Comparison of ENCODE assay signal across 8 mouse cellular contexts in the genomic region with DNA sequence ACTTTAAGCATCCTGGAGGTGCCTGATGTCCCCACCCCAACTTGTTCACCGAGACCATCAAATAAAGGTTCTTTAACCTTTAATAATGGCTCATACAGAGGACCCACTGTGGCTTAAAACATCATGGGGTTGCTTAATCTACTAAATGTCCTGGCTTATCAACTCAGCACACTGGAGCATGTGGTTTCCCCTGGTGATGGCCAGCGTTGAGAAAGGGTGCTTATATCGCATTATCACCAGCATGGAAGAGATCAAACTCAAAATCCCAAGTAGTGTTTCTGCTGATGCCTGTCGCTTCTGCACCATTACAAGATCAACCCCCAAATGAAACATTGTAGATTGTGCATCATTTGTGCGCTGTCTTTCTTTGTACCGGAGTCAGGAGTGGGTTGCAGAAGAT. TPM values are rescaled to one million over a fixed set of nuclear protein-coding genes. Genes with fewer than 3 reads are reported as not detected.
A peak's percentile ranks its signal among the peaks of the same experiment; 100 is the strongest.
DNase-seq lines count a peak whose midpoint lies in the region; ATAC-seq and TF ChIP-seq lines count a peak whose summit lies in the region.

No protein-coding gene starts in this region.

- no peak for DNase-seq in kidney, postnatal 25 days
- DNase-seq in c-Kit-positive CD71-positive TER-119-positive erythroid progenitor cells, embryonic 14.5 days (ENCODE audit: low spot score): peak; percentile 69
- no peak for DNase-seq in hindbrain, postnatal 0 days (ENCODE audit: low spot score)
- no peak for DNase-seq in adrenal gland, adult 2 months
- no peak for DNase-seq in right cerebral cortex, postnatal 36 days (ENCODE audit: low spot score in 2 of 2)
- DNase-seq in layer of hippocampus, adult 11-12 months (ENCODE audit: low spot score): no peak

- H3K4me1 ChIP-seq in kidney, embryonic 16.5 days (ENCODE audit: insufficient read depth, low read length): peaks cover 20% of the 10 kb centered on the region; the same call in 1 of the 2 replicates
- H3K4me1 ChIP-seq in hindbrain, postnatal 0 days (ENCODE audit: insufficient read depth, low read length): 0 out of 2 replicates have a peak, but pooled peaks cover 5% of the 10 kb centered on the region
- H3K4me1 ChIP-seq in midbrain, embryonic 15.5 days: peaks cover 9% of the 10 kb centered on the region

- H3K9ac ChIP-seq in kidney, embryonic 16.5 days (replicated peaks; ENCODE audit: low read length): peak overlapping the region; percentile 93
- no peak overlapping the region for H3K9ac ChIP-seq in hindbrain, postnatal 0 days (replicated peaks; ENCODE audit: low read length)
- no peak overlapping the region for H3K9ac ChIP-seq in midbrain, embryonic 15.5 days

- H3K27me3 ChIP-seq in kidney, embryonic 16.5 days (ENCODE audit: insufficient read depth, low read length): no peaks in the 10 kb centered on the region
- no peaks in the 10 kb centered on the region; the same call in 1 of the 2 replicates for H3K27me3 ChIP-seq in hindbrain, postnatal 0 days (ENCODE audit: insufficient read depth, low read length)
- peaks cover 2% of the 10 kb centered on the region; the same call in 1 of the 2 replicates for H3K27me3 ChIP-seq in midbrain, embryonic 15.5 days (replicated peaks)

- no peaks in the 10 kb centered on the region for H3K36me3 ChIP-seq in kidney, embryonic 16.5 days (ENCODE audit: insufficient read depth, low read length)
- no peaks in the 10 kb centered on the region for H3K36me3 ChIP-seq in hindbrain, postnatal 0 days (ENCODE audit: insufficient read depth, low read length)
- H3K36me3 ChIP-seq in midbrain, embryonic 15.5 days (replicated peaks): no peaks in the 10 kb centered on the region

- H3K27ac ChIP-seq in kidney, embryonic 16.5 days (ENCODE audit: low read length): peak overlapping the region; percentile 96
- H3K27ac ChIP-seq in hindbrain, postnatal 0 days: peak overlapping the region; percentile 82
- 0 out of 2 replicates have a peak overlapping the region, but pooled peaks have one; percentile 16 for H3K27ac ChIP-seq in midbrain, embryonic 15.5 days

- WGBS in kidney, embryonic 16.5 days: 96% methylated on average over 6 of the region's 6 CpGs
- 91% methylated on average over 6 of the region's 6 CpGs for WGBS in hindbrain, postnatal 0 days
- WGBS in midbrain, embryonic 15.5 days: 94% methylated on average over 6 of the region's 6 CpGs

- no peak for ATAC-seq in kidney, embryonic 16.5 days (ENCODE audit: low FRiP score, low TSS enrichment)
- ATAC-seq in hindbrain, postnatal 0 days: no peak
- ATAC-seq in midbrain, embryonic 15.5 days (replicated peaks): no peak

- H3K4me2 ChIP-seq in kidney, embryonic 16.5 days (replicated peaks; ENCODE audit: low read depth, low read length): peak overlapping the region; percentile 58
- H3K4me2 ChIP-seq in hindbrain, postnatal 0 days (ENCODE audit: low read depth, low read length): peak overlapping the region; percentile 57
- peak overlapping the region; percentile 70 for H3K4me2 ChIP-seq in midbrain, embryonic 15.5 days

- no peaks in the 10 kb centered on the region for H3K9me3 ChIP-seq in kidney, embryonic 16.5 days (ENCODE audit: low read length)
- no peaks in the 10 kb centered on the region for H3K9me3 ChIP-seq in hindbrain, postnatal 0 days (ENCODE audit: low read length)
- H3K9me3 ChIP-seq in midbrain, embryonic 15.5 days: no peaks in the 10 kb centered on the region

- TF ChIP-seq CTCF in hindbrain, postnatal 0 days (IDR thresholded peaks at IDR 0.05; ENCODE audit: low read depth): no peak

- peak overlapping the region; percentile 73 for H3K4me3 ChIP-seq in kidney, embryonic 16.5 days (ENCODE audit: low read length)
- H3K4me3 ChIP-seq in hindbrain, postnatal 0 days (ENCODE audit: low read length): no peak overlapping the region
- H3K4me3 ChIP-seq in midbrain, embryonic 15.5 days: peak overlapping the region; percentile 62

RNA-seq across cellular contexts. Expression of gene Wnt7b, which starts 53.2 kb away (rescaled TPM):
- polyA plus RNA-seq in kidney, embryonic 16.5 days (2015; fragmentation: Nextera tagmentation; extraction: Ambion mirVana): 21.2 and 22.5 TPM in 2 replicates
- total RNA-seq in hindbrain, postnatal 0 days (2014; rRNA removed): 56.6 and 63.1 TPM in 2 replicates
- 26.0 and 27.2 TPM in 2 replicates for polyA plus RNA-seq in hindbrain, postnatal 0 days (2015; fragmentation: Nextera tagmentation; extraction: Ambion mirVana)
- polyA plus RNA-seq in midbrain, embryonic 15.5 days (2015; fragmentation: Nextera tagmentation; extraction: Ambion mirVana): 33.2 and 35.0 TPM in 2 replicates
- total RNA-seq in adrenal gland, adult 2 months (2021): 1 to 10 TPM in 1 of 2 experiments, under 1 TPM in 1; 0.86 to 1.2 TPM
- polyA plus RNA-seq in adrenal gland, adult 2 months (2012; rRNA removed): 1.0 and 1.1 TPM in 2 replicates

Comparison
In these comparisons a context has a peak if more than half of its experiments do, and no peak if none do; other contexts are left out.
1. H3K27ac ChIP-seq: peak in every context shown above with its lines; median percentile 96 in kidney, embryonic 16.5 days; 82 in hindbrain, postnatal 0 days; 16 in midbrain, embryonic 15.5 days.
2. RNA of gene Wnt7b, which starts 53.2 kb away (polyA plus RNA-seq): 33.2 to 35.0 TPM in midbrain, embryonic 15.5 days, 26.0 to 27.2 TPM in hindbrain, postnatal 0 days and 21.2 to 22.5 TPM in kidney, embryonic 16.5 days; 1.0 to 1.1 TPM in adrenal gland, adult 2 months; every median in the first group is over 10 times any median in the second.
3. Peak in every context shown above with its lines, with median percentiles within 50 percentile points of each other: H3K4me2 ChIP-seq.